Comparison of ENCODE assay signal across 17 mouse cellular contexts in genomic region chr8:110779924-110780718, GRCm38 (mm10). TPM values are rescaled to one million over a fixed set of nuclear protein-coding genes. Genes with fewer than 3 reads are reported as not detected.
DNase-seq lines count a peak whose midpoint lies in the region; ATAC-seq and TF ChIP-seq lines count a peak whose summit lies in the region.
"Had no signal": no experiment of that assay in that cellular context is flagged by ENCODE, and none has a peak within 500 bp of the region (broad histone marks: within the 10 kb centered on the region; RNA-seq: fewer than 3 reads in every experiment).

No protein-coding gene starts in this region.

- H3K36me3 ChIP-seq in heart, adult 2 months (ENCODE audit: control insufficient read depth, insufficient read depth, low read length): no peaks in the 10 kb centered on the region
- no peaks in the 10 kb centered on the region for H3K36me3 ChIP-seq in lung, postnatal 0 days (ENCODE audit: insufficient read depth, low read length)
- H3K36me3 ChIP-seq: forebrain, embryonic 15.5 days; limb, embryonic 12.5 days; midbrain, embryonic 15.5 days had no signal

- TF ChIP-seq POLR2A in heart, adult 2 months (IDR thresholded peaks at IDR 0.05; ENCODE audit: insufficient read depth, low read depth, low read length): no peak

- H3K9me3 ChIP-seq in lung, postnatal 0 days (ENCODE audit: low read length): no peaks in the 10 kb centered on the region
- H3K9me3 ChIP-seq: forebrain, embryonic 15.5 days; midbrain, embryonic 15.5 days had no signal

- no peak overlapping the region for H3K4me3 ChIP-seq in heart, adult 2 months
- H3K4me3 ChIP-seq in lung, postnatal 0 days (ENCODE audit: low read depth, low read length): no peak overlapping the region
- H3K4me3 ChIP-seq: forebrain, embryonic 15.5 days; limb, embryonic 12.5 days; midbrain, embryonic 15.5 days had no signal

- whole genome bisulfite sequencing in heart, adult 2 months: 50% methylated on average over 13 of the region's 13 CpGs
- WGBS in lung, postnatal 0 days: 56% methylated on average over 13 of the region's 13 CpGs

- no peak for TF ChIP-seq CTCF in heart, adult 2 months (IDR thresholded peaks at IDR 0.05)
- no peak for TF ChIP-seq CTCF in lung, postnatal 0 days (IDR thresholded peaks at IDR 0.05)

- peak; percentile 21; the same call in 1 of the 2 replicates for ATAC-seq in lung, postnatal 0 days
- ATAC-seq: forebrain, embryonic 15.5 days; midbrain, embryonic 15.5 days had no signal

- no peak overlapping the region for H3K4me2 ChIP-seq in lung, postnatal 0 days (replicated peaks; ENCODE audit: low read depth, low read length)
- H3K4me2 ChIP-seq: forebrain, embryonic 15.5 days; heart, embryonic 11.5 days; limb, embryonic 12.5 days; midbrain, embryonic 15.5 days had no signal

- TF ChIP-seq EP300 in heart, adult 2 months (IDR thresholded peaks at IDR 0.05; ENCODE audit: insufficient read depth, low read depth, low read length): no peak
- 0 out of 2 replicates have a peak, but pooled peaks have one; percentile 26 for TF ChIP-seq EP300 in lung, postnatal 0 days (IDR thresholded peaks at IDR 0.05)

- no peaks in the 10 kb centered on the region for H3K79me2 ChIP-seq in heart, adult 2 months (replicated peaks; ENCODE audit: control insufficient read depth, insufficient read depth, low read length)

- intact Hi-C loops in heart, postnatal 10 days (cut with DNase I): no loop called here
- intact Hi-C loops in heart, adult 2 months (cut with DNase I): no loop called here

- DNase-seq in heart, postnatal 10 days: peak; percentile 23 to 36
- no peak for DNase-seq in heart, adult 2 months
- DNase-seq in lung, postnatal 0 days (ENCODE audit: low spot score): peak; percentile 77
- DNase-seq in lung, adult 18-20 months: no peak
- DNase-seq in NIH3T3 (ENCODE audit: low read depth): peak; percentile 86
- DNase-seq in embryo, embryonic 10.5 days (ENCODE audit: low spot score): no peak
- no peak for DNase-seq in thymus, adult 18-20 months
- DNase-seq: cerebellum, adult 2 months; embryo, embryonic 11 days; gastrocnemius, postnatal 14 days had no signal

- no peak overlapping the region for H3K27ac ChIP-seq in heart, adult 2 months
- no peak overlapping the region for H3K27ac ChIP-seq in lung, postnatal 0 days (ENCODE audit: low read length)
- H3K27ac ChIP-seq: forebrain, embryonic 15.5 days; limb, embryonic 12.5 days; midbrain, embryonic 15.5 days had no signal

- no peaks in the 10 kb centered on the region for H3K27me3 ChIP-seq in heart, adult 2 months (ENCODE audit: control insufficient read depth, insufficient read depth, low read length)
- no peaks in the 10 kb centered on the region for H3K27me3 ChIP-seq in lung, postnatal 0 days (replicated peaks; ENCODE audit: insufficient read depth, low read length)
- H3K27me3 ChIP-seq: CH12.LX; forebrain, embryonic 15.5 days; limb, embryonic 12.5 days; midbrain, embryonic 15.5 days had no signal

- H3K4me1 ChIP-seq in heart, adult 2 months (ENCODE audit: control insufficient read depth, insufficient read depth, low read length): no peaks in the 10 kb centered on the region
- no peaks in the 10 kb centered on the region for H3K4me1 ChIP-seq in lung, postnatal 0 days (ENCODE audit: insufficient read depth, low read depth, low read length)
- H3K4me1 ChIP-seq: forebrain, embryonic 15.5 days; limb, embryonic 12.5 days; midbrain, embryonic 15.5 days had no signal

- H3K9ac ChIP-seq in heart, adult 2 months (ENCODE audit: low read depth, low read length): no peak overlapping the region
- no peak overlapping the region for H3K9ac ChIP-seq in lung, postnatal 0 days (replicated peaks; ENCODE audit: low read depth)
- H3K9ac ChIP-seq: forebrain, embryonic 15.5 days; limb, embryonic 12.5 days; midbrain, embryonic 15.5 days had no signal

RNA-seq across cellular contexts. Expression of gene Il34, which starts 25.6 kb away (rescaled TPM):
- total RNA-seq in heart, postnatal 10 days (2021): 1 to 10 TPM; 5.1 to 8.1 TPM
- 1 to 10 TPM; 3.3 to 5.3 TPM for total RNA-seq in heart, adult 2 months (2021)
- 7.2 and 15.3 TPM in 2 replicates for polyA plus RNA-seq in heart, adult 2 months (2012; rRNA removed)
- 23.3 and 29.6 TPM in 2 replicates for polyA plus RNA-seq in lung, postnatal 0 days (2015; fragmentation: Nextera tagmentation; extraction: Ambion mirVana)
- total RNA-seq: hematopoietic stem cell, adult 5-6 weeks; megakaryocyte progenitor cell, adult 5-6 weeks had no signal

RNA-seq across cellular contexts. Expression of gene Mtss1l, which starts 58.8 kb away (rescaled TPM):
- total RNA-seq in heart, postnatal 10 days (2021): 10 to 100 TPM; 36.2 to 39.6 TPM
- 10 to 100 TPM; 38.8 to 39.6 TPM for total RNA-seq in heart, adult 2 months (2021)
- polyA plus RNA-seq in heart, adult 2 months (2012; rRNA removed): 34.3 and 39.7 TPM in 2 replicates
- 13.8 and 16.6 TPM in 2 replicates for polyA plus RNA-seq in lung, postnatal 0 days (2015; fragmentation: Nextera tagmentation; extraction: Ambion mirVana)

Comparison
In these comparisons a context has a peak if more than half of its experiments do, and no peak if none do; other contexts are left out.
1. DNase-seq: peak in heart, postnatal 10 days (2 of 2), lung, postnatal 0 days (single experiment) and NIH3T3 (single experiment); none in heart, adult 2 months (0 of 2), lung, adult 18-20 months (0 of 2), embryo, embryonic 10.5 days (single experiment) and thymus, adult 18-20 months (0 of 2).